ENCODE assay signal across 9 mouse cellular contexts in the genomic region with DNA sequence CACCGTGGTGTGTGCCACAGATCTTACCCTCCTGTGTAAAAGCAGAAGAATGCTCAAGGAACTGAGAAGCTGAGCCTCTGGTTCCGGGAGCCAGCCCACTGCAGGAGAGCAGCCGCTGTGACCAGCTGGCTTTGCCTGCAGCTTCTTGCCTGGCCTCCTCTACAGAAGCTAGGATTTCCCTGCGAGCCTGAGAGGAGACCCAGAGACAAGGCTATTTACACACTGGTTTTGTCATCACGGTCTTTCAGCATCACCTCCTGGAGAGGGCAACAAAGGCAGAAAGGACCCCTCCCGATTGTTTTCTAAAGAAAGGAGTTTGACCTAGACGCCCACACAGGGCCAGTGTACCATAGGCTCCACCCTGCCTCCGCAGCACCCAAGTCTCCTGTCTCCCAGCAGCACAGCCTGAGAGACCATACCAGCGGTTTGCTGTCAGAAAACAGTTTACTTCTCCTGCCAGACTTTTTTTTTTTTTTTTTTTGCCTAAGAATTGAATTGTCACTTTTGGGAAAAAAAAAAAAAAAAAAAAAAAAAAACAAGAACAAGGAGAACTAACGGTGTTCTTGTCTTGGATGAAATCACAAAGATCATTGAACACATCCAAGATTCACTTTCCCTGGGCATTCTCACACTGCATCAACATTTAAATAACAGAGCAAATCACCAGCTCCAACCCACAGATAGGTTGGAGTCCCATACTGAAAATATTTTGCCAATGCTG.
DNase-seq lines count a peak whose midpoint lies in the region; ATAC-seq and TF ChIP-seq lines count a peak whose summit lies in the region.
"Had no signal": no experiment of that assay in that cellular context is flagged by ENCODE, and none has a peak within 500 bp of the region (broad histone marks: within the 10 kb centered on the region; RNA-seq: fewer than 3 reads in every experiment).

No protein-coding gene starts in this region.

- peak; percentile 50; the same call in 1 of the 2 replicates for ATAC-seq in neural tube, embryonic 14.5 days (ENCODE audit: low read depth)

- H3K9me3 ChIP-seq in neural tube, embryonic 14.5 days (ENCODE audit: control insufficient read depth, low read length): no peaks in the 10 kb centered on the region

- H3K27me3 ChIP-seq in neural tube, embryonic 14.5 days (ENCODE audit: control insufficient read depth, insufficient read depth, low read length): no peaks in the 10 kb centered on the region

- H3K9ac ChIP-seq in neural tube, embryonic 14.5 days (replicated peaks; ENCODE audit: low read depth, low read length): no peak overlapping the region

- WGBS in lung, adult 2 months: 11% methylated on average over 10 of the region's 10 CpGs
- 2% methylated on average over 10 of the region's 10 CpGs for WGBS in neural tube, embryonic 14.5 days

- H3K27ac ChIP-seq in neural tube, embryonic 14.5 days (ENCODE audit: low read depth, low read length): peak overlapping the region; percentile 58; the same call in 1 of the 2 replicates
- H3K27ac ChIP-seq: macrophage had no signal

- DNase-seq in left cerebral cortex, adult 18-20 months (ENCODE audit: low spot score in 2 of 2): peak; percentile 3 to 18
- no peak for DNase-seq in left cerebral cortex, adult 9 months (ENCODE audit: low spot score in 2 of 2)
- DNase-seq in cerebellum, postnatal 25 days: peak; percentile 29 to 40
- DNase-seq in forelimb bud, embryonic 11.5 days (ENCODE audit: low read depth, low spot score): peak; percentile 30
- peak; percentile 18 for DNase-seq in lung, adult 2 months
- DNase-seq in thymus, postnatal 10 days (ENCODE audit: low spot score in 2 of 2): no peak
- no peak for DNase-seq in gastrocnemius, adult 8-10 months (ENCODE audit: low spot score in 2 of 2)

- no peaks in the 10 kb centered on the region for H3K4me1 ChIP-seq in lung, adult 2 months (ENCODE audit: control insufficient read depth, insufficient read depth, low read length)
- peaks cover 17% of the 10 kb centered on the region for H3K4me1 ChIP-seq in neural tube, embryonic 14.5 days (ENCODE audit: control insufficient read depth, insufficient read depth, low read length)

- no peak for TF ChIP-seq CTCF in lung, adult 2 months (IDR thresholded peaks at IDR 0.05; ENCODE audit: insufficient read depth, low read length)

- H3K4me2 ChIP-seq in neural tube, embryonic 14.5 days (ENCODE audit: low read depth, low read length): peak overlapping the region; percentile 29

- TF ChIP-seq POLR2A in lung, adult 2 months (IDR thresholded peaks at IDR 0.05; ENCODE audit: borderline replicate concordance, extremely low read depth, low read depth, low read length): no peak

- no peak overlapping the region for H3K4me3 ChIP-seq in lung, adult 2 months (replicated peaks; ENCODE audit: extremely low read depth, low read depth, low read length)
- peak overlapping the region; percentile 9; the same call in 1 of the 2 replicates for H3K4me3 ChIP-seq in neural tube, embryonic 14.5 days (ENCODE audit: low read depth, low read length)

- no peaks in the 10 kb centered on the region for H3K36me3 ChIP-seq in neural tube, embryonic 14.5 days (ENCODE audit: control insufficient read depth, insufficient read depth, low read length)

Comparison
In these comparisons a context has a peak if more than half of its experiments do, and no peak if none do; other contexts are left out.
1. DNase-seq: peak in left cerebral cortex, adult 18-20 months (2 of 2), cerebellum, postnatal 25 days (2 of 2), forelimb bud, embryonic 11.5 days (single experiment) and lung, adult 2 months (single experiment); none in left cerebral cortex, adult 9 months (0 of 2), thymus, postnatal 10 days (0 of 2) and gastrocnemius, adult 8-10 months (0 of 2).